Mouse (Mus musculus) frontal cortex, adult 2 months (tissue): ENCODE measurements around the gene Syt3. TPM values are rescaled to one million over a fixed set of nuclear protein-coding genes. Genes with fewer than 3 reads are reported as not detected.

ENCODE experiments used
- DNase-seq, 2 experiments: peaks; one replicate each; pipeline ENCODE4 v3.0.0; 2022; ENCODE audit warnings: low spot score in 1 of 2; ENCODE audit errors: extremely low spot score in 1 of 2
- polyA plus RNA-seq: library from polyadenylated mRNA; depleted of rRNA; stranded (reverse); fragments of >200 nt; gene quantifications from 2 replicates; pipeline ENCODE4 v1.2.3, GENCODE M21; 2012

Gene Syt3
- polyA plus RNA-seq, 1 experiment = 57.0 TPM

GRCm38 (mm10) chr7:44401673-44402072 is 17.8 kb downstream of the Syt3 start:
- no peak for DNase-seq

GRCm38 (mm10) chr7:44405346-44406014 is 21.6 kb downstream of the Syt3 start:
- DNase-seq = peak; percentile 99 to 100

GRCm38 (mm10) chr7:44406015-44406355 is 22.1 kb downstream of the Syt3 start:
- no peak for DNase-seq

GRCm38 (mm10) chr7:44411144-44411543 is 27.2 kb downstream of the Syt3 start:
- no peak for DNase-seq

- DNase-seq = no peak
Observed at GRCm38 (mm10) chr7:44413307-44413706, 29.4 kb downstream of the Syt3 start.

- no peak for DNase-seq
Observed at GRCm38 (mm10) chr7:44427666-44428065, 43.8 kb downstream of the Syt3 start.

GRCm38 (mm10) chr7:44428171-44428950 is 44.5 kb downstream of the Syt3 start:
- DNase-seq = peak in 1 of 2 experiments; percentile 62

- DNase-seq = peak in 1 of 2 experiments; percentile 80
Observed at GRCm38 (mm10) chr7:44428968-44429521, 45.1 kb downstream of the Syt3 start, which contains the start of gene Lrrc4b. Gene Lrrc4b, plus strand, starts transcription at chr7:44429018.

GRCm38 (mm10) chr7:44429534-44430488 is 45.9 kb downstream of the Syt3 start:
- DNase-seq = peak in 1 of 2 experiments; percentile 61

- peak in 1 of 2 experiments; percentile 56 for DNase-seq
Observed at GRCm38 (mm10) chr7:44432550-44432949, 48.6 kb downstream of the Syt3 start.

- no peak for DNase-seq
Observed at GRCm38 (mm10) chr7:44433371-44433770, 49.5 kb downstream of the Syt3 start.

- no peak for DNase-seq
Observed at GRCm38 (mm10) chr7:44434089-44434488, 50.2 kb downstream of the Syt3 start.

GRCm38 (mm10) chr7:44435796-44436195 is 51.9 kb downstream of the Syt3 start:
- DNase-seq = no peak

- no peak for DNase-seq
Observed at GRCm38 (mm10) chr7:44436267-44436666, 52.4 kb downstream of the Syt3 start.

GRCm38 (mm10) chr7:44437188-44437587 is 53.3 kb downstream of the Syt3 start:
- no peak for DNase-seq

GRCm38 (mm10) chr7:44437933-44438332 is 54.0 kb downstream of the Syt3 start:
- no peak for DNase-seq

GRCm38 (mm10) chr7:44439696-44440095 is 55.8 kb downstream of the Syt3 start:
- no peak for DNase-seq

- no peak for DNase-seq
Observed at GRCm38 (mm10) chr7:44440479-44440878, 56.6 kb downstream of the Syt3 start.

GRCm38 (mm10) chr7:44441180-44441579 is 57.3 kb downstream of the Syt3 start:
- DNase-seq = no peak

- peak in 1 of 2 experiments; percentile 74 for DNase-seq
Observed at GRCm38 (mm10) chr7:44441648-44442109, 57.8 kb downstream of the Syt3 start.
